Mouse (Mus musculus) lung, adult 2 months (tissue): Measurements from ENCODE around the gene Paqr9.

Experiments
- CTCF ChIP-seq: fragments of 200-500 bp; IDR thresholded peaks from 2 replicates; pipeline ENCODE4 v1.5.1; 2011; ENCODE audit warnings: mild to moderate bottlenecking, low read length, control low read depth; ENCODE audit not compliant: insufficient read depth
- POLR2A ChIP-seq: fragments of 200-500 bp; IDR thresholded peaks from 2 replicates; pipeline ENCODE4 v1.6.1; 2011; ENCODE audit warnings: low read depth, mild to moderate bottlenecking, control low read depth, low read length, borderline replicate concordance; ENCODE audit errors: extremely low read depth

GRCm38 (mm10) chr9:95521031-95521430 lies 38.4 kb upstream of the Paqr9 start:
- TF ChIP-seq POLR2A (no peak), CTCF (no peak)
